Mouse (Mus musculus): ENCODE measurements around the gene Gm49711. TPM values are rescaled to one million over a fixed set of nuclear protein-coding genes. Genes with fewer than 3 reads are reported as not detected.

Gene Gm49711
- not detected for total RNA-seq (2021)
- long read RNA-seq, experiment 1, partial matches to known transcripts, result 0 of 1 reads
- long read RNA-seq, experiment 1, other reads (novel, unspliced or antisense), result 1 of 1 reads
- long read RNA-seq, experiment 2, partial matches to known transcripts, result 0 of 4 reads
- long read RNA-seq, experiment 2, other reads (novel, unspliced or antisense), result 4 of 4 reads

DNA sequence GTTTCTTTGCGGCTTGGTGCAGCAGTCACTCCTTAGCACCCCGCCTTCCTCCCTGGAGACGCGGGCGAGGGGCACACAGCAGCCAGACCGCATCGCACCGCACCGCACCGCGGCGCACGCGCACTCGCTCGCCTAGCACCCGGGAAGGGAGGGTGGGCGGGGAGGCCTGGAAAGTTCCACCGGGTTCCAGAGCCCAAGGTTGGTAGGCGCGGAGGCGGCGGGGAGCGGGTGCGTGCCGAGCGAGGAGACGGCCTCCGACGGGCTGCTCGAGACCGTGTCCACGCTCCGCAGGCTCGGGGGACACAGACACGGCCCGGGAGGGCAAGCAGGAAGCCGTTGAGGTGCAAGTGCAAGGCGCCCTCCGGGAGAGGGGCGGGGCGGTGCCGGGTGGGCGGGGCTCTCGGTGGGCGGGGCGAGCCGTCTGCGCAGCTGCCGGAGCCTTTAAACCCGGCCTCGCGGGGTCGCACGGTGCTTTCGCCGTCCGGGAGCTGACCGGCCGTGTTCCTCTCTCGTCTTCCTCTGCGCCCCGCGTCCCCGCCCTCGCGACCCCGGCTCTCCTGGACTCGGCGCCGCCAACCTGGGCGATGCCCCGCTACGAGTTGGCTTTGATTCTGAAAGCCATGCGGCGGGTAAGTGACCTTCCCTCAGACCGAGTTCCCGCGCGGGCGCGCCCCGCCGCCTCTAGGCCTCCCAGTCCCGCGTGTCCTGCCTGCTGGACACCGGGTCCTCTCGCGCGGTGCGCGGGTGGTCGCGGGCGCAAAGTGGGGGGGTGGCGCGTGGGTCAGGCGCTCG, at the start of gene Gm49711, which contains the start of the genes Mrps6 and Slc5a3:
Gene Gm49711, plus strand, starts transcription at position 465 of the 792 bp plus-strand sequence.
Gene Mrps6, plus strand, starts transcription at position 419 of the 792 bp plus-strand sequence.
Gene Slc5a3, plus strand, starts transcription at position 471 of the 792 bp plus-strand sequence.
- peak within 1 kb of the TSS; percentile 95 for H3K4me3 ChIP-seq
- peak; percentile 70 to 82 for DNase-seq (ENCODE audit: low spot score in 2 of 2)
- peak; percentile 52 for TF ChIP-seq CTCF (conservative IDR thresholded peaks at IDR 0.05)
- H3K27ac ChIP-seq, result peak within 1 kb of the TSS; percentile 99

DNA sequence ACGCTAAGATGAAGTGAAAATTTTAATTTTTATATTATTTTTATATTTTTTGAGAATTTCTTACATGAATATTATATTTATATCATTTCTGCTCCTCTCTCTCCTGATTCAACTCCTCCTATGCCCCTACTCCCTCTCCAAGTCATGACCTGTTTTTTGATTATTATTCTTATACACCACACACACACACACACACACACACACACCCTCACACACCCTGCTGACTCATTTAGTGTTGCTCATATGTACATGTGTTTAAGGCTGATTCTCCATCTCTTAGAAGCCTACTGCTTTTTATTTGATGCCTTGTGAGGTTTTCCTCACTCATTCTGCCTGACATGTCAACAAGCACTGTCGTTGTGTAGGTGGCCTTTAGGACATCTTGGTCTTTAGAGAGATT, 48.5 kb upstream of the Gm49711 start:
- TF ChIP-seq CTCF (conservative IDR thresholded peaks at IDR 0.05), result no peak
- no peak overlapping the region for H3K27ac ChIP-seq
- no peak for DNase-seq (ENCODE audit: low spot score in 2 of 2)
- no peak overlapping the region for H3K4me3 ChIP-seq

GRCm38 (mm10) chr16:92016792-92017191, 41.3 kb upstream of the Gm49711 start:
- no peak for TF ChIP-seq CTCF (conservative IDR thresholded peaks at IDR 0.05)
- no peak overlapping the region for H3K4me3 ChIP-seq
- H3K27ac ChIP-seq, result no peak overlapping the region
- no peak for DNase-seq (ENCODE audit: low spot score in 2 of 2)

- H3K4me3 ChIP-seq, result peak overlapping the region; percentile 52
- peak overlapping the region; percentile 79 for H3K27ac ChIP-seq
- peak; percentile 7 to 20 for DNase-seq (ENCODE audit: low spot score in 2 of 2)
- TF ChIP-seq CTCF (conservative IDR thresholded peaks at IDR 0.05), result peak; percentile 20
These were observed 38.7 kb upstream of the Gm49711 start for GRCm38 (mm10) chr16:92019141-92020118.

DNA sequence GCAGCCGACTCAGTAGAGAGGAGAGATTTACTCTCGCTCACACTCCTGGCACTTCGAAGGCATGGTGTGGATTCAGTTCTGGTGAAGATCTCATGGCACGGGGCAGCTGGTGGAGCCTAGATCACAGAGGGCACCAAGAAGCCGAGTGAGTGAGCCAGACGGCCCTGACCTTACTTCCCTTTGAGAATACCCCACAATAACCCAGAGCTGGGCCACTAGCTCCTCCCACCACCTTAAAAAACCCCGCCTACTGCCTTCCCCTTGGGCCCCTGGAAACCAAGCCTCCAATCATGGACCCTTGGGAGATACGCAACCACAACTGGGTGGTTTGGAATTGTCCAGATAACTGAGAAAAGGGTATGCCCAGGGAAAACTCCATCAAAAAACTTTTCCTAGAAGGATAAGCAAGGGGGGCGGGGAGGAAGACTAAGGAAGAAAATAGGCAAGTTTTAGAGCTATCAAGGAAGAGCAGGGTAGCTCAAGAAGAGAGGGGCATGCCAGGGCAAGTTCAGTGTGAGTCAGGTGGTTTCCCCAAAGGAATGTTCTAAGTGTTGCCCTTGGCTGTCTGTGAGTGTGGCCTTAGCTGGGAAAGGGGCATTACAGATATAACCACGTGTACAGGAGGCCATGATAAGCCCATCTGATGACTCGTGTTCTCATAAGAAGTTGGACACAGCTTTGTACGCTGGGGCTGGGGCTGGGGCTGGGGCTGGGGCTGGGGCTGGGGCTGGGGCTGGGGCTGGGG, 36.3 kb upstream of the Gm49711 start:
- no peak for TF ChIP-seq CTCF (conservative IDR thresholded peaks at IDR 0.05)
- H3K4me3 ChIP-seq, result no peak overlapping the region
- no peak for DNase-seq (ENCODE audit: low spot score in 2 of 2)
- no peak overlapping the region for H3K27ac ChIP-seq

DNA sequence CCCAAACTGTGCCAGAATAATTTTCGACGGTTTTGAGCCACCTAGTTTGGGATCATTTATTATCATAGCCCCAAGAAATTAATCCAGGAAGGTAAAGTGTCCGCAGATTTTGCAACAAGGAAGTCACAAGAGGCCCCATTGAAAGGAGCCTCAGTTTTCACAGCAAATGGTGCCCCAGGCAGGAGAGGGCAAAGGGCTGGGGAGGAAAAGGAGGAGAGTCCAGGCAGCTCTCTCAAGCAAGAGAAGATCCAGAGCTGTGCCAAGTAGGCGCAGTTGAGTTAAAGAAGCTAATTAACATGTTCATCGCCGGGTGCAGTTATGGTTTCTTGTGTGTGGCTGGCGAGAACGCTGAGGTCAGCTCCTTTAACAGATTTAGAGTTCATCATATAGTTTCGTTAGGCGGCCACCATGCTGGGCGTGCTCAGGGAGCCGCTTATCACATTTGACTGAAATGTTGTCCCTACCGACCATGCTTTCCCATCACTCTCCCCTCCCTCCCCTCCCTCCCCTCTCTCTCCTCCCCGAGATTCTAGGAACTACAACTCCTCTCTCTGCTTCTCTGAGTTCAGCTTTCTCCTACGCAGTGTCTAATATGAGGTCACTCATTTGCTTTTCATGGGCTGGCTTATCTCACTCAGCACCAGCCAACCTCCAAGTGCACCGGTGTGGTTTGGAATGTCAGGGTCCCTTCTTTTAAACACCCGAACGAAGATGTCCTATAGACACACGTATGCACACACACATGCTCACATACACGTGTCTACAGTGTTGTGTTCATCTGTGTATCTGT, 35.4 kb upstream of the Gm49711 start:
- TF ChIP-seq CTCF (conservative IDR thresholded peaks at IDR 0.05), result no peak
- Histone ChIP-seq H3K27ac (no peak overlapping the region), H3K4me3 (no peak overlapping the region)
- no peak for DNase-seq (ENCODE audit: low spot score in 2 of 2)

GRCm38 (mm10) chr16:92033286-92033685, 24.8 kb upstream of the Gm49711 start:
- H3K4me3 ChIP-seq, result no peak overlapping the region
- no peak for TF ChIP-seq CTCF (conservative IDR thresholded peaks at IDR 0.05)
- DNase-seq (ENCODE audit: low spot score in 2 of 2), result no peak
- no peak overlapping the region for H3K27ac ChIP-seq

DNA sequence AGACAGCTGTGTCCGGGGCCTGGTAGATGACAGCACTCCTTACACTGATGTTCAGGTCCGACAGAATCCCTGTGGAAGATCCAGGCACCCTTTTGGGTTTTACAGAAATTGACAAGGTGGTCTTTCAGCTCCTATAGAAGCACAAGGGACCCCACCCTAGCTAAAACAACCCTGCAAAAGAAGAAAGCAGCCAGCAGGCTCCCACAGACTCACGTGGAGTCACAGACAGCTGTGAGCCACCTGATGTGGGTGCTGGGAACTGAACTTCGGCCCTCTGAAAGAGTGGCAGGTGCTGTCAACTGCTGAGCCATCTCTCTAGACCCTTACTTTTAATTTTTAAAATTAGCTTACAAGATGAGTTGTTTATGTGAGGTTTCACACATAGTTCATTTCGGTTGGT, 23.4 kb upstream of the Gm49711 start:
- no peak for DNase-seq (ENCODE audit: low spot score in 2 of 2)

GRCm38 (mm10) chr16:92036701-92037100, 21.4 kb upstream of the Gm49711 start:
- Histone ChIP-seq H3K27ac (no peak overlapping the region), H3K4me3 (no peak overlapping the region)
- no peak for TF ChIP-seq CTCF (conservative IDR thresholded peaks at IDR 0.05)
- no peak for DNase-seq (ENCODE audit: low spot score in 2 of 2)

More for the DNA sequence above, 23.4 kb upstream of the Gm49711 start:
- H3K4me3 ChIP-seq, result no peak overlapping the region
- TF ChIP-seq CTCF (conservative IDR thresholded peaks at IDR 0.05), result no peak
- no peak overlapping the region for H3K27ac ChIP-seq

GRCm38 (mm10) chr16:92037891-92038607, 20.1 kb upstream of the Gm49711 start:
- no peak overlapping the region for H3K27ac ChIP-seq
- DNase-seq (ENCODE audit: low spot score in 2 of 2), result no peak
- no peak overlapping the region for H3K4me3 ChIP-seq
- no peak for TF ChIP-seq CTCF (conservative IDR thresholded peaks at IDR 0.05)

- no peak for TF ChIP-seq CTCF (conservative IDR thresholded peaks at IDR 0.05)
- DNase-seq (ENCODE audit: low spot score in 2 of 2), result no peak
- Histone ChIP-seq H3K4me3 (no peak overlapping the region), H3K27ac (no peak overlapping the region)
These were observed 18.7 kb upstream of the Gm49711 start for GRCm38 (mm10) chr16:92039421-92039820.
